Mouse (Mus musculus): ENCODE measurements at regions not wholly inside any gene's neighbourhood (a gene's known extent, or its start where the extent isn't known, plus 50 kb on each side); places are given as distances from the start of the nearest gene placed in this dataset.
A peak's percentile ranks its signal among the peaks of the same experiment; 100 is the strongest.

DNA sequence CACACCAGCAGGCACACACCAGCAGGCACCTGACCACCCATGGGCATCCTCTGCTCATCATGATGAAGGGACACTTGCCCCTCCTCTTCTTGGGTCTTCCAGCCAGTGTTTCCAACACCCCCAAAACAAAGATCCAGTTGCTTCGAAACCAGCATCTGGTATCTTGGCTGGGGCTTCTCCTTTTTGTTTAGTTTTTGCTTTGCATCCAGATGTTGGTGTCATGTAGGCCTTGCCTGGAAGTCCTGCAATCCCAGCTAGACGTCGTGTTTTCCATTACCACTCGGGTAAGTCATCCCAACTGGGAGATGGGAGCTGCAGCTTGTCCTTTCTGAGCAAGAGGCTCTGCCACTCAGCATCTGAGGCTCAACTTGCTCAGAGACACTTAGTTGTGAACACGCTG lies 70.6 kb upstream of the Tspan2 start:
- H3K27me3 ChIP-seq = no peaks in the 10 kb centered on the region
- H3K36me3 ChIP-seq = no peaks in the 10 kb centered on the region
- no peak overlapping the region for H3K4me2 ChIP-seq (replicated peaks)
- no peaks in the 10 kb centered on the region for H3K9me3 ChIP-seq (replicated peaks)
- WGBS = 51% methylated on average over 5 of the region's 5 CpGs
- no peak overlapping the region for H3K4me3 ChIP-seq (replicated peaks)
- no peak overlapping the region for H3K27ac ChIP-seq (replicated peaks)
- peaks cover 28% of the 10 kb centered on the region for H3K4me1 ChIP-seq
- H3K9ac ChIP-seq = no peak overlapping the region
- no peak for ATAC-seq (ENCODE audit: insufficient number of reproducible peaks, low FRiP score, low TSS enrichment, low read depth)

DNA sequence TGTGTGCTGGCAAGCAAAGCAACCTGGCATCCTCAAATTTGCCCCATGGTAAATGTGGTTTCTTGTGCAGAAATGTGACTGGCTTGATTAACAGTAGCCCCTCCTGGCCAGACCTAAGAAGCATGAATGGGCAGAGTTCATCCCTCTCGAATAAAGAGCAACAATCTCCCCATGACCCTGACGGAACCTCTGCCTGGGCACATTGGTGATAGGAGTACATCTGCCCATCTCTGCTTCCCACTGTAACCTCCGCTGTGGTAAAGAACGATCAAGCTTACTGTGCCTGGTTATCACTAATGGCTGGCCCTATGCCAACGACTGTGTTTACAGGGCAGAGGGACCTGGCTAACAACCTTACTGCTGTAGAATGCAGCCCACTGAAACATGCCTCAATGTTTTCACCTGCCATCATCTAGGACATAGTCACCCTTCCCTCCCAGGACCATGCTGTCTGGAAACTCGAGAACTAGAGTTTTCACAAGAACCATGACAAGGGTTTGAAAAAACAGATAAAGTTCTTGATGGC lies 69.6 kb upstream of the Tspan2 start:
- Histone ChIP-seq H3K36me3 (no peaks in the 10 kb centered on the region), H3K27me3 (no peaks in the 10 kb centered on the region), H3K9ac (no peak overlapping the region), H3K4me3 (replicated peaks) (no peak overlapping the region), H3K4me1 (peaks cover 28% of the 10 kb centered on the region), H3K4me2 (replicated peaks) (no peak overlapping the region), H3K9me3 (replicated peaks) (no peaks in the 10 kb centered on the region), H3K27ac (replicated peaks) (no peak overlapping the region)
- ATAC-seq (ENCODE audit: insufficient number of reproducible peaks, low FRiP score, low TSS enrichment, low read depth) = no peak
- 84% methylated on average over 6 of the region's 6 CpGs for WGBS

- Histone ChIP-seq H3K4me3 (replicated peaks) (no peak overlapping the region), H3K4me1 (peaks cover 23% of the 10 kb centered on the region), H3K9ac (no peak overlapping the region), H3K27me3 (no peaks in the 10 kb centered on the region), H3K4me2 (replicated peaks) (no peak overlapping the region), H3K9me3 (replicated peaks) (no peaks in the 10 kb centered on the region), H3K27ac (replicated peaks) (no peak overlapping the region; the same call in 1 of the 2 replicates), H3K36me3 (no peaks in the 10 kb centered on the region)
- ATAC-seq (ENCODE audit: insufficient number of reproducible peaks, low FRiP score, low TSS enrichment, low read depth) = no peak
- WGBS = 57% methylated on average over 3 of the region's 3 CpGs
Measured at GRCm38 (mm10) chr3:102667796-102668195, 66.5 kb upstream of the Tspan2 start.

GRCm38 (mm10) chr3:102668556-102668955 lies 65.8 kb upstream of the Tspan2 start:
- Histone ChIP-seq H3K27me3 (no peaks in the 10 kb centered on the region), H3K27ac (replicated peaks) (no peak overlapping the region), H3K36me3 (no peaks in the 10 kb centered on the region), H3K9me3 (replicated peaks) (no peaks in the 10 kb centered on the region), H3K4me2 (replicated peaks) (no peak overlapping the region), H3K4me1 (peaks cover 16% of the 10 kb centered on the region), H3K4me3 (replicated peaks) (no peak overlapping the region), H3K9ac (no peak overlapping the region)
- ATAC-seq (ENCODE audit: insufficient number of reproducible peaks, low FRiP score, low TSS enrichment, low read depth) = no peak
- 92% methylated on average over 3 of the region's 3 CpGs for WGBS

- Histone ChIP-seq H3K36me3 (no peaks in the 10 kb centered on the region), H3K4me2 (replicated peaks) (no peak overlapping the region), H3K27ac (replicated peaks) (no peak overlapping the region), H3K9me3 (replicated peaks) (no peaks in the 10 kb centered on the region), H3K9ac (no peak overlapping the region), H3K4me1 (peaks cover 11% of the 10 kb centered on the region; the same call in 1 of the 2 replicates), H3K4me3 (replicated peaks) (no peak overlapping the region), H3K27me3 (no peaks in the 10 kb centered on the region)
- WGBS = 63% methylated on average over 2 of the region's 2 CpGs
- no peak for ATAC-seq (ENCODE audit: insufficient number of reproducible peaks, low FRiP score, low TSS enrichment, low read depth)
Measured at GRCm38 (mm10) chr3:102669951-102670350, 64.4 kb upstream of the Tspan2 start.

- no peak overlapping the region for H3K4me2 ChIP-seq (replicated peaks)
- 56% methylated on average over 5 of the region's 5 CpGs for WGBS
- H3K4me3 ChIP-seq (replicated peaks) = no peak overlapping the region
- no peak overlapping the region for H3K9ac ChIP-seq
- no peak for ATAC-seq (ENCODE audit: insufficient number of reproducible peaks, low FRiP score, low TSS enrichment, low read depth)
- no peak overlapping the region for H3K27ac ChIP-seq (replicated peaks)
- no peaks in the 10 kb centered on the region for H3K9me3 ChIP-seq (replicated peaks)
- H3K27me3 ChIP-seq = no peaks in the 10 kb centered on the region
- H3K36me3 ChIP-seq = no peaks in the 10 kb centered on the region
- H3K4me1 ChIP-seq = peaks cover 11% of the 10 kb centered on the region; the same call in 1 of the 2 replicates
Measured at GRCm38 (mm10) chr3:102670557-102670956, 63.8 kb upstream of the Tspan2 start.

DNA sequence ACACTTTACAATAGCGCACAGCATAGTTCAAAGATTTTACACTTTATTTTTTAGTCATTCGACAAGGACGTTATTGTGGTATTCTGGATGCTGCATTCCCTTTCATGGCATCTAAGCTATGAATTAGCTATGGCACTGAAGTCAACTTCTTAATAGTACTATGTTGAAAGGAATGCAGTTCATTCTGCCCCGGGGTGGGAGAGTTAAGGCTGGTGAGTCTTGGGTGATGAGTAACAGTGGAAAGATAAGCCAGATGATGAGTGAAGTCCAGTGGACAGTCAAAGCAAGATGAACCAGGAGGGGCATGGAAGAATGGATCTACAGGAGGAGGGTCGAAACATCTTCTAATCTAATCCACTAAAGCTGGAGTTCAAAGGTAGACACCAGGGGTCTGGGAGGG lies 63.4 kb upstream of the Tspan2 start:
- Histone ChIP-seq H3K9ac (no peak overlapping the region), H3K4me3 (replicated peaks) (no peak overlapping the region), H3K27ac (replicated peaks) (no peak overlapping the region), H3K4me2 (replicated peaks) (no peak overlapping the region), H3K36me3 (no peaks in the 10 kb centered on the region), H3K9me3 (replicated peaks) (no peaks in the 10 kb centered on the region), H3K27me3 (no peaks in the 10 kb centered on the region), H3K4me1 (peaks cover 11% of the 10 kb centered on the region; the same call in 1 of the 2 replicates)
- 63% methylated on average over 5 of the region's 5 CpGs for WGBS
- ATAC-seq (ENCODE audit: insufficient number of reproducible peaks, low FRiP score, low TSS enrichment, low read depth) = no peak

DNA sequence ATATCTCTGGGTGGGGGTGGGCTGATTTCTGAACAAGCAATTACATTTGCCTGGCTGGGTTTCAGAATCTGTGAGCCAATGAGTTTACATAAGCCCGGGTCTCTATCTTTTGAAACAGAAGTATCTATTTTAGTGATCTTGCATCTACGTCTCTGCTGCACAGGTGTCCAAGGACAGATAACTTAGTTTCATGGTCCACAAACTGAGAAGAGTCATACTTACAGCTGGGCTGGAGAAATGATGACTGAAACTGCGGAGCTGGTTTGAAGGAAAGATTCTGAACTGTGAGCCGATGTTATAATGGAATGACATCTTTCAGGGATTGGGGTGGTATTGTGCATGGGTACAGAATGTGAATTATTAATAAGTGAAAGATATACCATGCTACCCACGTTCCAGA lies 60.8 kb upstream of the Tspan2 start:
- no peak for ATAC-seq (ENCODE audit: insufficient number of reproducible peaks, low FRiP score, low TSS enrichment, low read depth)
- Histone ChIP-seq H3K27me3 (no peaks in the 10 kb centered on the region), H3K36me3 (no peaks in the 10 kb centered on the region), H3K27ac (replicated peaks) (no peak overlapping the region), H3K9me3 (replicated peaks) (no peaks in the 10 kb centered on the region), H3K9ac (no peak overlapping the region), H3K4me3 (replicated peaks) (no peak overlapping the region), H3K4me2 (replicated peaks) (no peak overlapping the region), H3K4me1 (peaks cover 8% of the 10 kb centered on the region; the same call in 1 of the 2 replicates)
- WGBS = 66% methylated on average over 5 of the region's 5 CpGs

DNA sequence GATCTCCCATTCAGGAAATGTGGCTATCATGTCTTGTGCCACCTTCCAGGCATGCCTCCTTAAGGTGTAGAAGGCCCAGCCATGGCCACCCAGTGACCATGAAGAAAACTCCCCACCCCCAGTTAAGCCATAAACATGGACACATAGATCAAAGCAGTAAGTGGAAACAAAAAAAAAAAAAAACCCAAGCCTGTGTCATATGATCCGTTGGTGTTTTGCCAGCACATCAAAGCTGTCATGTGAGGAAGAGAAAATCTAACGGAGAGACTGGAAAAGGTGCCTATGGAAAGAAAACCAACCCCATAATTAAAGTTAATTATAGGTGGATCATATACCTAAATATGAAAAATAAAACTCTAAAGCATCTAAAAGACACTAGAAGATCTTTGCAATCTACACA lies 60.3 kb upstream of the Tspan2 start:
- Histone ChIP-seq H3K9me3 (replicated peaks) (no peaks in the 10 kb centered on the region), H3K27ac (replicated peaks) (no peak overlapping the region), H3K4me3 (replicated peaks) (no peak overlapping the region), H3K4me2 (replicated peaks) (no peak overlapping the region), H3K9ac (no peak overlapping the region), H3K4me1 (peaks cover 8% of the 10 kb centered on the region; the same call in 1 of the 2 replicates), H3K27me3 (no peaks in the 10 kb centered on the region), H3K36me3 (no peaks in the 10 kb centered on the region)
- 17% methylated on average over 2 of the region's 2 CpGs for WGBS
- ATAC-seq (ENCODE audit: insufficient number of reproducible peaks, low FRiP score, low TSS enrichment, low read depth) = no peak

- H3K27me3 ChIP-seq = no peaks in the 10 kb centered on the region
- no peak for ATAC-seq (ENCODE audit: insufficient number of reproducible peaks, low FRiP score, low TSS enrichment, low read depth)
- peaks cover 8% of the 10 kb centered on the region; the same call in 1 of the 2 replicates for H3K4me1 ChIP-seq
- WGBS = 60% methylated on average over 7 of the region's 7 CpGs
- H3K4me2 ChIP-seq (replicated peaks) = no peak overlapping the region
- H3K9ac ChIP-seq = no peak overlapping the region
- H3K9me3 ChIP-seq (replicated peaks) = no peaks in the 10 kb centered on the region
- H3K36me3 ChIP-seq = no peaks in the 10 kb centered on the region
- no peak overlapping the region for H3K4me3 ChIP-seq (replicated peaks)
- H3K27ac ChIP-seq (replicated peaks) = no peak overlapping the region
Measured at GRCm38 (mm10) chr3:102676946-102677534, 57.3 kb upstream of the Tspan2 start.

DNA sequence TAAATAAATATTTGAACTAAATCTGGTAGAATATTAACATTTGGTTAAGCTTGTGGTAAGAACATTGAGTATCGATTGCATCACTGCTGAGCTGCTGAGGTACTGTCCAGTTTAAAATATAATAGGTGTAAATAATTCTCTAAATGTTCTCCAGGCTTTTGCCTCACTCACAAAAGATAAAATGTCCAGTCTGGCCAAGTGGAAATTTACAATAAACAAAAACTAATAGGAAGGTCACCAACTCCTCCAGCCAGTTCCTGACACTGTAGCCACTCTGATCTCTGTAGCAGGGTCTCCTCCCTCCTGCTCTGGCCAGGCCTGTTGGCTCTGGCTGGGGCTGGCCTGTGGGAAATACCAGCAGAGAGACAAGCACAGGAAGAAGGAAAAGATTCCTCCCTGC lies 55.8 kb upstream of the Tspan2 start:
- H3K4me2 ChIP-seq (replicated peaks) = no peak overlapping the region

GRCm38 (mm10) chr3:102682424-102682823 lies 51.9 kb upstream of the Tspan2 start:
- no peak overlapping the region for H3K4me3 ChIP-seq (replicated peaks)
- H3K4me1 ChIP-seq = peaks cover 1% of the 10 kb centered on the region
- H3K27me3 ChIP-seq = no peaks in the 10 kb centered on the region
- no peaks in the 10 kb centered on the region for H3K36me3 ChIP-seq
- no peak for ATAC-seq (ENCODE audit: insufficient number of reproducible peaks, low FRiP score, low TSS enrichment, low read depth)
- H3K9me3 ChIP-seq (replicated peaks) = no peaks in the 10 kb centered on the region
- 0 out of 2 replicates have a peak overlapping the region, but pooled peaks have one; percentile 17 for H3K27ac ChIP-seq (replicated peaks)
- no peak overlapping the region for H3K9ac ChIP-seq
- WGBS = 54% methylated on average over 8 of the region's 8 CpGs
- H3K4me2 ChIP-seq (replicated peaks) = no peak overlapping the region

More for the DNA sequence above, 55.8 kb upstream of the Tspan2 start:
- no peak overlapping the region for H3K27ac ChIP-seq (replicated peaks)
- H3K4me1 ChIP-seq = peaks cover 8% of the 10 kb centered on the region; the same call in 1 of the 2 replicates
- no peaks in the 10 kb centered on the region for H3K9me3 ChIP-seq (replicated peaks)
- no peak overlapping the region for H3K4me3 ChIP-seq (replicated peaks)
- H3K36me3 ChIP-seq = no peaks in the 10 kb centered on the region
- no peak overlapping the region for H3K9ac ChIP-seq
- no peaks in the 10 kb centered on the region for H3K27me3 ChIP-seq
- WGBS = 91% methylated on average over 1 of the region's 1 CpGs
- no peak for ATAC-seq (ENCODE audit: insufficient number of reproducible peaks, low FRiP score, low TSS enrichment, low read depth)
